Mouse (Mus musculus): ENCODE results near the gene Sel1l.
A peak's percentile ranks its signal among the peaks of the same experiment; 100 is the strongest.

The Sel1l gene

DNA sequence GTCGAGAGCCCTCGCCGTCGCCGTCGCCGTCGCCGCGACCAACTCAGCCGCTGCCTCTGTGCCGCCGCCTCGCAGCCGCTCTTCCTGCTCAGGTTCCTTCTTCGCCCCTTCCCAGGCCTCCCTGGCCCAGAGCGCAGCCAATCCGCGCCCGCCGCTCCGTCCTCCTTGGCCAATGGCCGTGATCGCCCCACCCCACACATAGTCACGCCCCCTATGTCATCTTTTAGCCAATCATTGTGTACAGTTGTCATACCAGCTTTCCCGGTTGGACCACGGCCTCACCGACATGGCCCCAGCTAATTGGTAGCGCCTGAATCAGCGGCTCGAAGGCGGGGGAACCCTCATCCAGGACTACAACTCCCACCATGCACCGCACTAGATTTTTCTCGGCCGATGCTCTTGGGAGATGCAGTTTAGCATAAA lies at the start of gene Sel1l:
Gene Sel1l, minus strand, starts transcription at position 113 of the 423 bp plus-strand sequence.
- DNase-seq (ENCODE audit: low read depth, low spot score) = peak; percentile 98

- DNase-seq (ENCODE audit: low read depth, low spot score) = peak; percentile 32
Measured at GRCm38 (mm10) chr12:91892622-91893560, 43.9 kb upstream of the Sel1l start.

DNA sequence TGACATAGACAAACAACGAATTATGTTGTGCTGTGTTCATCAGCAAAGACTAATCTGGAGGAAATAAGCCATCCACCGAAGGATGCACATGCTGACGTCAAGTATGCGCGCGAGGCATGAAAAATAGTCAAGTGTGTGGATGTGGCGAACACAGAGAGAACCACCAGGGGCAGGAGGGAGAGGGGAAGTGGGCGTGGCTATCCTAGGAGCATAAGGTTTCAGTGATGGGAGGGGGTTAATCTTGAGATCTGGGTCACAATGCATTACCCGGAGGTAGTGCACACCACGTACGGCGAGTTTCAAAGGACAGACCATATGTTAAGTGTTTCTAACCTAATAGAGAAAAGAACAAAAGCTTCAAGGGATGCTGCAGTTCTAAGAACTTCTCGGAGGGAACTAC lies 31.5 kb upstream of the Sel1l start:
- DNase-seq (ENCODE audit: low read depth, low spot score) = no peak

DNA sequence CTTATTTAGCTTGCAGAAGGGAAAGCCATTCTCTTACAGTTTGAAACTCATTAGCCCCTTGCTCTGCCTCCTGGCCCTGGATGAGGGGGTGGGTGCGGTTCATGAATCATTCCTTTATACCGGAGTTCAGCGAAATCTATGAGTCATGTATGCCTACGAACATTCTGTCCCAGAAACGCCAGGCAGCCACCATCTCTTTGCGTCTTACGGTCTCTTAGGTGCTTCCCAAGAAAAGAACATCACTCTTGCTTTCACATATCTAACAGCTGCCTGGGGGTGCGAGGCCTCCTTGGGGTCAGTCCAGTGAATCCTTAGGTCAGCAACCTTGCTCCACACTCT lies 29.9 kb upstream of the Sel1l start:
- DNase-seq (ENCODE audit: low read depth, low spot score) = no peak

- peak; percentile 12 for DNase-seq (ENCODE audit: low read depth, low spot score)
Measured at GRCm38 (mm10) chr12:91878056-91878911, 29.3 kb upstream of the Sel1l start.

- DNase-seq (ENCODE audit: low read depth, low spot score) = peak; percentile 51
Measured at GRCm38 (mm10) chr12:91877646-91878045, 28.7 kb upstream of the Sel1l start.

DNA sequence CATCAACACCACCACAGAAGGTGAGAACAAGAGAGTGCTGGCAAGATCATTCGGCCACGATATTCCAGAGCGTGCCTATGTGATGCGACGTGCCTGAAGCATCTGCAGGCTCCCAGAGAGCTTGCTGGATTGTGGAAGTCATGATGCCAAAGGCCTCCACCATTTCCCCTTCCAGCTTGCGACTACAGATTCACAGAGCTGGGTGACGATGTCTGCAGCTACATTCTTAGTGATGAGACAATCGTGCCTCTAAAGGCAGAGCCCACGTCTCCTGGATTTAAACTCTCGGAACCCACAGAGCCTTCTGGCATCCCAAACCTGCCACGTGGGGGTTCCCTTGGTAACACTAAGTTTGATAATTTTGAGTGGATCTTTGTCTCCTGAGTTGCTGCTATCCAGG lies 21.7 kb upstream of the Sel1l start:
- no peak for DNase-seq (ENCODE audit: low read depth, low spot score)

DNA sequence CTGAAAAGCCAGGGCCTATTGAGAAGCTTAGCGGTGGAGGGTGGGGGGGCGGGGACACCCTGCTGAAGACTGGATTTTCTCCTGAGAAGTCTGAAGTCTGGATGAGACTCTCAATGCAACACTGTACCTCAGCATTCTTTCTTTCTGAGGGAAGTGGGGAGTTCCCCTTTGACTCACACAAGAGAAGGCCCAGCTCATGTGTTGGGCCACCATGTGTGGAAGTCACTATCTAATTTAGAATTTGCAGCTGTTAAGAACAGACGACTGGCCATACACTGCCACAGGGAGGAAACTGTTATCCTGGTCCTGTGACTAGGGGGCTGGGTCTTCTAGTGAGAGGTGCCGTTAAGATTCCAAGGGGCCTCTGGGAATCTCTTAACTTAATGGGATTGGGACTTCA lies 20.4 kb upstream of the Sel1l start:
- no peak for DNase-seq (ENCODE audit: low read depth, low spot score)

DNA sequence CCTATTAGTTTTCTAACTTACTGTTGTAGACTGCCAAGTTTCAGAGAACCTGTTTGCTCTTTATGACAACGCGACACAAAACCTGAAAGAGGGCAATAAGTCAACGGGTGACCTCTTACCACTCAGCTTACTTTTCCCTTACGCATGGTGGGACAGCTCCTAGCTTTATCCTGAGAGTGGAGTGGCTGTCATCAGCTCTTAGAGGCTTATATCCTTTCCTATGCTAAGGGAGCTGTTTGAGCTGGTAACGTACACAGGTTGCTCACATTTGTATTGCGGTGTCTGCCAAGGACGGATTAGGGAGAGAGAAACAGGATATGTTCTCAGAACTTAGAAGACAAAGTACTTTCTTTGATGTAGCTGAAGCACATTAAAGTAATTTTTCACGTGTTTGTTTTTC lies 5.4 kb upstream of the Sel1l start:
- no peak for DNase-seq (ENCODE audit: low read depth, low spot score)

DNA sequence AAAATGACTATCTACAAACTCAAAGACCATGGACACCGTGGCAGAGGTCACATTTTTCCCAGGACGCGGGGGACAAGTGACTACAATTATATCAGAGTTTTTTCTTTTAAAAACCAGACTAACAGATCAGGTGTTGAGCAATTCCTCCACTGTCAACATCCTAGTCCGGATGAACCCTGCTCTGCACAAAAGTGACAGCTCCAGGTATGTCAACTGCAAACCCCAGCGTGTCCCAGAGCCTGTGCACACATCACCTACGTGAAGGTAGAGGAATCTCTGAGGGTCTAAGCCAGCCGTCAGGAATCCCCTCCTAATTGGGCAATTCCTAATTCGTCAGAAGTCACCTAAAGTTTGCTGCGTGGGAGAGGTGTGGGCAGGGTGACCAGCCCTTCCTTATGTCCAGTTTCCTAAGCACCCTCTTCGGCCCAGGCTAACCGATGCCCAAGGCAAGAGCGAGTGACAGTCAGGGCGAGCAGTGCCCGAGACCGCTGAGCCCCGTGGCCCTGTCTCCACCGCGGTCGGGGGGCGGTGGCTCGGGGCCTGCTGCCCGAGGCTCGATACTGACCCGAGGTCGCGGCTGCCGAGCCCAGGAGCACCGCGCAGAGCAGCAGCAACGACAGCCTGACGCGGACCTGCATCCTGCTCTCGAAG lies 438 bp downstream of the Sel1l start:
- DNase-seq (ENCODE audit: low read depth, low spot score) = no peak

DNA sequence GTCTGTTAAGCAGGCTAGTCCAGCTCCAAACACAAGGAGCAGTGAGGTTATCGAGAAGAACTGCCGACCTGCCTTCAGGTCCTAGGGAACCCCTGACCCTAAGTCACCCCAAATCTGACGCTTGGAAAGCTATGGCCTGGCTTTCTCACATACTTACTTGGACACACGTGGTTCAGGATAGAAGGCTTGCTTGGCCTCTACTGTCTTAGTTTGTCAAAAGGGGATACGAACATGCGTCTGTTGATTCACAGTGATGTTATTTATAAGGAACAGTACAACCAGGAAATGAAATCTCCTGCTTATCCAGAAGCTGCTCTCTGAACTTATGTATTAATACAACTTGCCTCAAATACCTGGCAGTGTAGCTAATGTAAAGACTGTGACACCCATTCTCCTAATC lies 2.9 kb downstream of the Sel1l start:
- DNase-seq (ENCODE audit: low read depth, low spot score) = no peak

DNA sequence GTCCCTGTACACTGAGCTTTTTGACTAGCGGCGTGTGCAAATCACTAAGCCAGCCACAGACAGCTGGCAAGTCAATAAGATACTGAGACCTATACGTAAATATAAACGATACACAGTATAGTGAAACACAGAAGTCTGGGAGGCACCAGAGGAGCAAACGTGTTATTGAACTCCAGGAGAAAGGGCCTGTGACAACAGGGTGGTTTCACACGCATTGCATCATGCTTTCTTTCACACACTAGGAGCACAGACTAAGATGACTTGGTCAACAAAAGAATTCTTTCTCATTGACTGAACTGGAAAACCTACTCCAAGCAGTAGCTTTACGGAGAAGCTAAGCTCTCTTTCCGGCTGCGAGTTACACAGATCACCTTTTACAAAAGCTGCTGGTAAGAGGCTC lies 3.6 kb downstream of the Sel1l start:
- no peak for DNase-seq (ENCODE audit: low read depth, low spot score)

DNA sequence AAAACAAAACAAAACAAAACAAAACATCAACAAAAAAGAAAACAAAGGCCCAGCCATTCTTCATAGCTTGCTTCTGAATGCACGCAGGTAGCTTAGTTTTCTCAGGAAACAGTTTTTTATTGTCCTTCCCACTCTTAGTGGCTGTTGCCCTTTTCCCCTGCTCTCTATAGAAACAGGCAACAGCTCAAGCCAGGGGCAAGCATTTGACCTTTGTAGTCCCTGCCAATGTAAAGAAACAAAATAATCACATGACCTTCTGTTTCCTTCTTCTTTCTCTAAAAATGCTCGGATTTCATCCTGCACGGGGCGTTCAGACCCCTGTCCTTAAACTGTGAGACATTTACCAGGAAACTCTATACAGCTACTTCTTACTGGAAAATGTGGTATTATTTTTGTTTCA lies 4.4 kb downstream of the Sel1l start:
- no peak for DNase-seq (ENCODE audit: low read depth, low spot score)

- DNase-seq (ENCODE audit: low read depth, low spot score) = no peak
Measured at GRCm38 (mm10) chr12:91843888-91844287, 5.1 kb downstream of the Sel1l start.

DNA sequence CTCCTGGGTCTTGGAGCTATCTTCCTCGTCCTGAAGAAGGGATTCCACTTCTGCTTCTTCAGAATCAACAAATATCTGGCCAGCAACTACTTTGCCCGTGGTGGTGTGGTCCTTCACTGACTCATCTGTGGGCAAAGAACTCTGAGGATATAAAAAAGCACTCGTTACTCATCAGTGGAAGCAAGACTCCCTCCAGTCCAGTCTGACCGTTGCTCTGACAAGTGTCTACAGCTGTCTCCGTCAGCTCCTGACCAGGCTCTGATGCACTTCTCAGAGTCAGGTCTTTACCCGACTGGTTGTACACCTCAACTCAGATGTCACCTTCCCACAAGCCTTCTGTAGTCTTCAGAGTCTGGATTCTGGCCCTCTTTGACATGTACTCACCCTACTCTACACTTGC lies 7.2 kb downstream of the Sel1l start:
- DNase-seq (ENCODE audit: low read depth, low spot score) = no peak

GRCm38 (mm10) chr12:91838261-91838660 lies 10.7 kb downstream of the Sel1l start:
- DNase-seq (ENCODE audit: low read depth, low spot score) = no peak

GRCm38 (mm10) chr12:91837401-91838065 lies 11.4 kb downstream of the Sel1l start:
- DNase-seq (ENCODE audit: low read depth, low spot score) = no peak

DNA sequence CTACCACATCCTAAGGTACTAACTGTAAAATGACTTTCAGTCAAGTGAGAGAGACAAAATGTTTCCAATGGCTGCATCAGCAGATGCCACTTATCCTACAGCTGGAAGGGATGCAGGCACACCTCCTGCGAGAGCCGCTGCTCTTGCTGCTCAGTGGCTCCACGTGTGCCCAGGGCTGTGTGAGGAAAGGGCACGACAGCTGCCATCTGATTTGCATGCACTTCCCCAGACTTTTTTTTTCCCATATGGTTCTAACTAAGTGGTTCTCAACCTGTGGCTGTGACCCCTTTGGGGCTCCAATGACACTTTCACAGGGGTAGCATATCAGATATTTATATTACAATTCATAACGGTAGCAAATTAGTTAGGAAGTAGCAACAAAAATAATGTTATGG lies 15.0 kb downstream of the Sel1l start:
- DNase-seq (ENCODE audit: low read depth, low spot score) = no peak

GRCm38 (mm10) chr12:91833237-91833938 lies 15.6 kb downstream of the Sel1l start:
- DNase-seq (ENCODE audit: low read depth, low spot score) = no peak

DNA sequence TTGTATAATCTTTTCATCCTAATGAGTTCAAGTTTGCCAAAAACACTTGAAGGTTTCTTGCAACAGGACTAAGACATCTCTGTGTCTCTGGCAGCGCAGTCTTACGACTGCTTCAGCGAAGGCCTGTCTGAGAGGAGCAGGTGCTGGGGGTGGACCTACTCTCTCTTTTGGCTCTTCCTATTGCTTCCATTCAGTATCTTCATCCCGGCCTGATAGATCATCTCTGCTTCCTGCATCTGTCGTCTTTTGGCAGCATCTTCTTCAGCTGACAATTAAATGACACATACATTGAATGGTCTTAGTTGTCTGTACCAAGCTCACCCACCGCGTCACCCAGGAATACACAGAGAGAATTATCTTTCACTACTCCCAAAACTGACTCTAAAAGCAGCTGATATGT lies 17.5 kb downstream of the Sel1l start:
- no peak for DNase-seq (ENCODE audit: low read depth, low spot score)

DNA sequence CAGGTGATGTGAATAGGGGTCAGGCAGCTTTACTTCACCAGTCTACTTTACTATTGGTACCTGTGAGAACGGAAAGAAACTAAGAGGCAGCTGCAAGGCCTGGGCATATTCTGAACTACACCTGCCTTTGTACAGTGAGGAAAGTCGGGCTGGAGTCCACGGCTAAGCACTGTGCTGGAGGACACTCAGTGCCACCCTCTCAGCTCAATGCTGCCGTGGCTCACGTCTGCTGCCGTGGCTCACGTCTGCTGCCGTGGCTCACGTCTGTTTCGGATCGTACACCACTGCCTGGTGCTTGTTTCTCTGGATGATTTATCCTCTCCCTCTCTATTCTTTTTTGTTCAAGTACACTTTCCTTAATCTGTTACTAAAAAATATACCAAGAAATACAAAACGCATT lies 28.5 kb downstream of the Sel1l start:
- no peak for DNase-seq (ENCODE audit: low read depth, low spot score)

All from brain, embryonic 18.5 days (tissue).